ENCODE assay signal across 8 mouse cellular contexts in the genomic region with DNA sequence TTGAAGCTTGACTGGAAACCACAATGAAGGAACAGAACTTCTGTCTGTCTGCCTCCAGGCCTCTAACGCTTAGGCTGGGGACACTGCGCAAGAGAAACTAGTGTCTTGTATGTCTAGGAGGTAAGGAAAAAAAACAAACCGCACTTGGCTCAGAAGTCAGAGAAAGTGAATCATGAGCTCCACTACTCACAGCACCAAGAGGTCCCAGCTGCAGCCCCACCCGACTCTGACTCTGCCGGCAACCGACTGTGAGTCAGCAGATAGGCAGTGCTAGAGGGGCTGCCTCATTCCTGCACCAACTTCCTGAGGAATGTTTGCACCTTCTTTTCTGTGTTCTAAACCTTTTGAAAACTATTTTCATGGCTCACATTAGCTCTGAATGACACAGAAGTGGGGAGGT.
DNase-seq lines count a peak whose midpoint lies in the region; ATAC-seq lines count a peak whose summit lies in the region.

No protein-coding gene starts in this region.

- no peaks in the 10 kb centered on the region for H3K27me3 ChIP-seq in lung, embryonic 16.5 days (ENCODE audit: control insufficient read depth, insufficient read depth, low read depth, low read length)

- H3K4me2 ChIP-seq in lung, embryonic 16.5 days (ENCODE audit: low read depth, low read length): no peak overlapping the region

- H3K4me3 ChIP-seq in lung, embryonic 16.5 days (ENCODE audit: low read length): no peak overlapping the region

- peak; percentile 83 for DNase-seq in 3134 (ENCODE audit: extremely low read depth, insufficient read length, low spot score)
- peak; percentile 91 for DNase-seq in NIH3T3 (ENCODE audit: low read depth)
- peak; percentile 17 for DNase-seq in gastrocnemius, postnatal 10 days
- no peak for DNase-seq in right cerebral cortex, postnatal 36 days (ENCODE audit: low spot score in 2 of 2)
- DNase-seq in cerebellum, adult 11-12 months: no peak

- H3K36me3 ChIP-seq in lung, embryonic 16.5 days (ENCODE audit: control insufficient read depth, insufficient read depth, low read length): no peaks in the 10 kb centered on the region

- H3K4me1 ChIP-seq in lung, embryonic 16.5 days (replicated peaks; ENCODE audit: control insufficient read depth, insufficient read depth, low read length): no peaks in the 10 kb centered on the region

- H3K9me3 ChIP-seq in lung, embryonic 16.5 days (ENCODE audit: control insufficient read depth, low read length): no peaks in the 10 kb centered on the region

- H3K9ac ChIP-seq in lung, embryonic 16.5 days (ENCODE audit: low read length): no peak overlapping the region

- H3K27ac ChIP-seq in lung, embryonic 16.5 days (ENCODE audit: low read length): no peak overlapping the region

- WGBS in lung, embryonic 16.5 days: 36% methylated on average over 6 of the region's 6 CpGs

- peak; percentile 69 for ATAC-seq in lung, embryonic 16.5 days (ENCODE audit: low read depth)
- no peak for ATAC-seq in frontal cortex, adult (ENCODE audit: low TSS enrichment)
- ATAC-seq in inflammation-experienced regulatory T-cells, adult 6 months: no peak

Comparison
In these comparisons a context has a peak if more than half of its experiments do, and no peak if none do; other contexts are left out.
1. DNase-seq: peak in 3134 (single experiment), NIH3T3 (single experiment) and gastrocnemius, postnatal 10 days (single experiment); none in right cerebral cortex, postnatal 36 days (0 of 2) and cerebellum, adult 11-12 months (single experiment).